Mouse (Mus musculus) left cerebral cortex, adult 18-20 months (tissue): ENCODE data around the gene Scn1b. TPM values are rescaled to one million over a fixed set of nuclear protein-coding genes. Genes with fewer than 3 reads are reported as not detected.

Experiments
- DNase-seq, 2 experiments: peaks; one replicate each; pipeline ENCODE4 v3.0.0; 2021 to 2022; ENCODE audit warnings: low spot score in 2 of 2, mixed read lengths in 1 of 2
- long read RNA-seq, 2 experiments: library from polyadenylated mRNA; stranded (forward); transcript quantifications; one replicate each; pipeline ENCODE4 v2.0.0; 2021
- total RNA-seq, 2 experiments: library from RNA; stranded (reverse); gene quantifications; 2 replicates each; pipeline ENCODE4 v1.2.3; 2021

Scn1b gene
- 100 to 1,000 TPM; 805 to 862 TPM for total RNA-seq
- long read RNA-seq, experiment 1, transcript Scn1b-203 (5 exons, 1,501 nt) = minor isoform, 216 of 943 reads
- long read RNA-seq, experiment 1, transcript Scn1b-201 (6 exons, 1,573 nt) = major isoform, 667 of 943 reads
- long read RNA-seq, experiment 1, partial matches to known transcripts = 28 of 943 reads
- long read RNA-seq, experiment 1, other reads (novel, unspliced or antisense) = 32 of 943 reads
- long read RNA-seq, experiment 2, transcript Scn1b-201 (6 exons, 1,573 nt) = major isoform, 630 of 852 reads
- long read RNA-seq, experiment 2, transcript Scn1b-203 (5 exons, 1,501 nt) = minor isoform, 165 of 852 reads
- long read RNA-seq, experiment 2, partial matches to known transcripts = 38 of 852 reads
- long read RNA-seq, experiment 2, other reads (novel, unspliced or antisense) = 19 of 852 reads

DNA sequence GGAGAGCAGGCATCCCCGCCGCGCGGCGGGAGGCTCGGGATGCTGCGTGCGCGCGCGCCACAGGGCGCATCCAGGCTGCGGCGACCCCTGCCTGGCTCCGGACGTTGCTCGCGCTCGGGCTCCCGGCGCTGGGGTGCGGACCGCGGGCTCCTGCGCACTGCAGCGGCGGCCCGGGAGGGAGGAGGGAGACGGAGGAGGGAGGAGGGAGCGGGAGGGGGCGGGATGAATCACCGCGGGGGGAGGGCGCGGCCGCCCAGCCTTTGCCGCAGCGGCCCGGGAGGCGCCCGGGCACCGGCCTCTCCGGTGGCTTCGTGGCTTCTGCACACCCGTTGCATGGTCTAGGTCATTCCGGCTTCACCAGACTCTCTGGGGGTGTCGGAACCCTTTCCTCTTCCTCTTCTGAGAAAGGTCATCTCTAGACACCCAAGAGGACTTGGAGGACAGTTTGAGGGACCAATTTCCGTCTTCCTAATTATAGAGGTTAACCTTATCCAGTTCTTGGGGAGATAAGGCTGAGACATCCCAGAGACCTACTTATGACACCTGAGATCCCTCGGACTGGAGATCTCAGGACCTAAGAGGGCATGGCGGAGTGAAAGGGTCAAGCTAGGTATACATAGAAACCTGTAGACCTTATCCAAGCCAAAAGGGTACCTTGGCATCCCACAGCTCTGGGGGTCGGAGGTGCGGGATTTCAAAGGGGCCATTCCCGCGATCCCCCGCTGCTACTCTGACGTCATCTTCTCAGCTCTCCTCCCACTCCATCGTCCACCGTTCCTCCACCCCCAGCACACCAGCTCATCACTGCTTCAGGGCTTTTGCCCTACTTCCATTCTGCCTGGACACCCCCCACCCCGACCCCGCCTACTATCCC, at the start of gene Scn1b:
Scn1b (minus strand) TSS at position 153 of the 874 bp plus-strand sequence.
- peak; percentile 69 to 77 for DNase-seq

DNA sequence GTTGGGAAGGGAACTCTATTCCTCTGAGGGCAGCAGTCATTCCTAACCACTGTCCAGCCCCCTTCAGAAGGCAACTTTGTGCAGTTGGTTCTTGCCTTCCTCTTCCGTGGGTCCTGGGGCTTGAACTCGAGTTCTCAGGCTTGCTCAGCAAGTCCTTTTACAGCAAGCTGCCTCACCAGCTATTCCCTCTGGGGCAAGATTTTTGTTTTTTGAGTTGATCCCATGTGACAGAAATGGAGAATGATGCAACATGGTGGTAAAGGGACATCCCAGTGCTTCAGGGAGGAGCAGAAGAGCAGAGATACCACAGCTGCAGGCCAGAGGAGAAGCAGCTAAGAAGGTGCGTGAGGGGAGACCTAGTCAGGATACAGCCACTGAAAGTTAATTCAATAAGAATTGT, 48.3 kb upstream of the Scn1b start:
- no peak for DNase-seq

DNA sequence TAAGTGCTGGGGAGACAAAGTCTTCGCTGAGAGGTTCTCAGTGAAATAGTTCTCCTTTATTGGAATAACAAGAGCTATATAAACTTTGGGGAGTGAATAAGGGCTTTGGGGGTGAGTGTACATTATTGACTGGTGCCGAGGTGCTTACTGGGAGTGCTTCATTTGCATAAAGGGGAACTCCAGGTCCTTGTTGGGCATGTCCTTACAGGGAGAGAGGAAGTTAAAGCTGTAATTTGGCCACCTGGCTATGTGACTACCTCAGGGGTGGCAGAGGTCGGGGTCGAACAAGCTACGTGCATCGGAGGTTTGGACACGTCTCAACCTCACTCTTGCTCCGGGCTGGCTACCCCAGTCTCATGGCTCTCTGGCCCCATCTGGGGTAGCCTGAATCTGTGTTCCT, 47.7 kb upstream of the Scn1b start:
- no peak for DNase-seq

DNA sequence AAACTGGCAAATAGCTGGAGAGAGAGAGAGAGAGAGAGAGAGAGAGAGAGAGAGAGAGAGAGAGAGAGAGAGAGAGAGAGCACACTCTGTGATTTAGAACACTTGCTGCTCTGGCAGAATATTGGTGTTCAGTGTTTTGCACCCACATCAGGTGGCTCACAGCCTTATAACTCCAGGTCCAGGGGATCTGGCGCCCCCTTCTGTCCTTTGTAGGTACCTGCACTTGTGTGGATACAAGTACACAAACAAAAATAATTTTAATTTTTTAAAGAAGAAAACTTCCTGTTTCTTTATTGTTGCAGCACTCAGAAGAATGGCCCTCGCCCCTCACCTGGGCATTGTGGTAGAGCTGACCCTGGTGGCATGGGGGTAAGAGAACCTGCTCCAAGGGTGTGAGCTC, 45.4 kb upstream of the Scn1b start:
- peak in 1 of 2 experiments; percentile 38 for DNase-seq

DNA sequence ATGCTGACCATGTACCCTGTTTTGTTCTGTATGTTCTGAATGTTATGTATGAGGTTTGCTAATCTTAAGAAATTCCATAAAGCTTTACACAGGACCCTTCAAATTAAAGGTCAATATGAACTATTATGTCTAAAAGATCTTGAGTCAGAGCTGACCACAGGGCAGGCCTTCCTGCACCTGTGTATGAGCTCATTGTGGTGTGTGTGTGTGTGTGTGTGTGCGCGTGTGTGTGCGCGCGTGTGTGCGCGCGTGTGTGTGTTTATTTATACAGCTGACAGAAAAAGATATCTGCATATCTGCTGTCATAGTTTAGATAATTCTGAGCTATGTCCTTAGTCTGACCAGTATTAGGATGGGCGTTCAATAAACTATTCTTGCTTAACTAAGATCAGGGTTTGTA, 43.7 kb upstream of the Scn1b start:
- DNase-seq = no peak

DNA sequence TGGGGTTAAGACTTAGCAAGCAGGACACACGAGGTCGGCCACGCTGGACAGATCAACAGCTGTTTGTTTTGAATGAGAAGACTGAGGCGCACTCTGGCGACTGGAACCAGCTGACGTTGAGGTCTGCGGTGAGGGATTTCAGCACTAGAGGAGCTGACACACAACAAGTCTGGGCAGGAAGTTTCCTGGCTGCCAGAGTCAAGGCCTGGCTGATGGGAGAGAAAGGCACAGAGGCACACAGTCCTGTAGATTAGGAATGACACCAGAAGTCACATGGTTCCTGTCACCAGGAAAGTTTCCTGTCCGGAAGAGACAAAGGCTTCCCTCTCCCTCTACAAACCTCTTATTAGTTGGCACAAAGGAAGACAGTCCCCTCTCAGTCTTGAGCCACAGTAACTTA, 41.6 kb upstream of the Scn1b start:
- no peak for DNase-seq

DNA sequence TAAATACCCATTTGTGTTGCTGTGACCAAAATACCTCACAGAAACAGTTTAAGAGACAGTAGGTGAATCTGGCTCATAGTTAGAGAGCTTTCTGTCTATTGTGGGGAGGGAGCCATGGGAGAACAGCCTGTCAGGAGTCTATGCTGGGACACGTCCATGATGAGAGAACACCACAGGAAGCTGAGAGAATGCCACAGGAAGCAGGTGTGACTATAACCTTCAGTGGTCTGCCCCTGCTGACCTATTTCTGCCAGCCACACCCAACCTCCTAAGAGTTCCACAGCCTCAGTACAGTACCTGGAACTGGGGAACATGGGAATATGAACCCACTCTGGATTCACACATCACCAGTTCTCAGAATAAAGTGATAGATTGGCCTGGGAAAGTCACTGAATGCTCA, 37.9 kb upstream of the Scn1b start:
- no peak for DNase-seq

DNA sequence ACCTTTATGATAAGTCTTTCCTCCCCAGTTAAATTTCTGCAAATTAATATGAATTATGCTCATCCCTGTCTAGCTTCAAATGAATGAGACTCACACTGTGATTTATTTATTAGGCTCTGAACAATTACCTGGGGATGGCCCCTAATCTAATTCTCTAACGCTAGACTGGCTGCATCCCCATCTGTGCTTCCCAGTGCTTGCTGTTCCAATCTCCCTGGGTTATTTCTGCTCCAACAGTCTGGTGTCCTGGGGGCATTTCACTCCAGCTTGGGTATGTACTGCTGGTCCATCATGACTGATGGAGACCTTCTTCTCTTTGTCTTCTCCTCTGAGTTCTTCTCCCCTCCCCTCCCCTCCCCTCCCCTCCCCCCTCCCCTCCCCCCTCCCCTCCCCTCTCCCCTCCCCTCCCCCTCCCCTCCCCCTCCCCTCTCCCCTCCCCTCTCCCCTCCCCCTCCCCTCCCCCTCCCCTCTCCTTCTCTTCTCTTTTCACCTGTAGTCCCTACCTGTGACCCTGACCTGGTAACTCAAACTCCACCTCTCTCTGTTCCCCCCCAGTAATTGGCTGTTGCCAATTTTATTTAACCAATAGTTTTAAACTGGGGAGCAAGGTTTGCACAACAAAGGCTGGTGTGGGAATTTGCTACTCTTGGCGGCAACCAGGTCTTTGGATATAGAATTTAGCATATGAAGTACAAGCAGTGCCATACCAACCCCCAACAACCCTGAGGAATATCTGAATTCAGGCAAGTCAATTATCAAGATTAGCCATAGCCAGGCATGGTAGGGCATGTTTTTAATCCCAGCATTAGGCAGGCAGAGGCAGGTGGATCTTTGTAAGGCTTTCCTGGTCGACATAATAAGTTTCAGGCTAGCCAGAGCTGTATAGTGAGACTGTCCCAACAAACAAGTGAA, 37.1 kb upstream of the Scn1b start:
- DNase-seq = no peak

DNA sequence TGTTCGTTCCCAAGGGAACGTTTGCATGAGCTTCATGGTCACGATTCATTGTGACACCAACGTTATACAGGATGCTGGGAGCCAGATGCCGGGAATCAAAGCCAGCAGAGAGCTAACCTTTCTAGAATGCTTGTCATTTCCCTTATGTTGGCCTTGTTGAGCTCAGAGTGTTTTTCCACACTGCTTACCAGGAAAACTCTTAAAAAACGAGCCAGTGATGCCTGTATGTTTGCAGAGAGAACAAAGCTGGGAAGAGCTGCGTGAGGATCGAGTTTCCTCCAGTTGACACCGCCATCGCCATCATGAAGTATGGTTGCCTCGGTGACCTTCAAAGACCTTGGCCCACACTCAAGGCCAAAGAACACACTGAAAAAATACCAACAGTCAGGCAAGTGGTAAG, 35.5 kb upstream of the Scn1b start:
- no peak for DNase-seq

DNA sequence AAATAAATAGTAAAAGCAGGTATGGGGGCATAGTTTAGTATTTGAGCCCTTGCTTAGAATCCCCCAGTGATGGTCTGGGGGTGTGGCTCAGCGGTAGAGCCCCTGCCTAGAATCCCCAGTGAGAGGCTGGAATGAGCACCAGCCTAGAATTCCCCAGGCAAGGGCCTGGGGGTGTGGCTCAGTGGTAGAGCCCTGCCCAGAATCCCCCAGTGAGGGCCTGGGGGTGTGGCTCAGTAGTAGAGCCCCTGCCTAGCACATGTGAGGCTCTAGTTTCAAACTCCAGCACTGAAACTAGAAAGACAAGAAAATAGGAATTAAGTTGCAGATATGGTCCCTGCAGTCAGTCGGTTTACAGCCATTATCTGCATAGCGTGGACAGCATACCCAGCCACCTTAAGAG, 35.0 kb upstream of the Scn1b start:
- no peak for DNase-seq

DNA sequence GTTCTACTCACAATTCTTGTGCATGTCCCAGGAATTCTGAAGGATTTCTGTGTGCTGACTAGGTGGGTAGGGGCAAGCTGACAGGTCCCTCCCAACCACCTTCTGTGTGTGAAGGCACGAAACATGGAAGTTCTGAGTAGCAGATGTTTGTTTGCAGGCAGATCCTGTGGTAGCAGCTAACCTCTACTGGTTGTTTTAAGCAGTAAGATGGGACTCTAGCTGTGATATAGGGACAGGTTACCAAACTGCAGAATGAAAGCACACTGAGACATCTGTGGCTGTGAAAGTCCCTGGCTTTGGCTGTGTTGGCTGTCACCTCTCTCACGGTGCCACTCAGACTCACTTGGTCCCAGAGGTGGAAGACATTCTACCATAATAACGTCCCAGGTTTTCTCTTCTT, 34.4 kb upstream of the Scn1b start:
- DNase-seq = no peak

DNA sequence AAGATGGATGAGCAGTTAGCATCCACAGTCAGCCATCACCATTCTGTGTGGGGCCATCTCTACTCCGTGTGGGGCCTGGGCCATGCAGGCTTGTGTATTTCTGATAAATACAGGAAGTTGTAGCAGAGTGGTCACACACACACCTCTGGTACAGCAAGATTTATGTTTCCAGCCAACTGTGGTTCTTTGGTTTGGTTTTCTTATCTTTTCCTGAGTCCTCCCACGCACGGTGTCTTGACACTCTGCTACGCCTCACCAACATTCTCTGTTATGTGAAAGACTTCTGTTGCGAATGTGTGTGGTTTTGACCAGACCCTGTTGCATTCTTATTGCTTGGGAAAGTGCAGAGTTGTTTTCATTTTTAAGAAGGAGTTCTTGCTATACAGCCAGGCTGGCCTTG, 34.0 kb upstream of the Scn1b start:
- no peak for DNase-seq

DNA sequence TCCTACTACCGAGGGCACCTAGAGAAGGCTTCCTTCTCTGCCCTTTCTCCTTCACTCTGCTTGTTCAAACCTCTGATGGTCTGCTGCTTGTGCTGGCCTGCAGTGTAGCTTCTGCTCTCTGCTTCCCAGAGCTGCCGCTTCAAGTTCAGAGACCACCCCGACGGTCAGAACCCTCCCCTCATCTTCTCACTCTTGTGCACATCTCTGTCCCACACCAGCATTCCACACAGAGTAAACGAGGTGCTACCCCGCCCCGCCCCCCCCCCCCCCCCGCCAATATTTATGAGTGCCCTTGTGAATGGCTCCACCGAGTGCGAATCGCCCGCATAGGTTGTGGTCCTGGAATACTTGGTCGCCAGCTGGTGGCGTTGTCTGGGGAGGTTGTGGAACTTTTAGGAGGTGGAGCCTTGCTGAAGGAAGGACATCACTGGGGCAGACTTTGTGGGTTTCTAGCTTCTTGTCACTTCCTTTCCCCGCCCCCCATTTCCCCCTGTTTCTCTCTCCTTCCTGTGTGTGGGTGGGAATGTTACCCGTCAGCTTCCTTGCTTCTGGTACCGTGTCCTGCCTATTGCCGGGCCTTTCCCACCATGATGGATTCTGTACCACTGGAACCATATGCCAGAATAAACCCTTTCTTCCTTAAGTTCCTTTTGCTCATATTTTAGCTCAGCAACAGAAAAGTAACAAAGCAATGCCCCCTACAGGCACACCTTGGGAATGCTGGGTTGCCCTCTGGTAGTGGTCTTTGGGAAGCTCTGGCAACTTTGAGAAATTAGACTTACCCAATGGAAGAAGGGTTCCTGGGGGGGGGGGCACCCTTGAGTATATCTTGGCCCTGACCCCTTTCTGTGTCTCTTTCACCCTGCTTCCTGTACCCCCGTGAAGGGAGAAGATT, 29.5 kb upstream of the Scn1b start:
- DNase-seq = no peak

DNA sequence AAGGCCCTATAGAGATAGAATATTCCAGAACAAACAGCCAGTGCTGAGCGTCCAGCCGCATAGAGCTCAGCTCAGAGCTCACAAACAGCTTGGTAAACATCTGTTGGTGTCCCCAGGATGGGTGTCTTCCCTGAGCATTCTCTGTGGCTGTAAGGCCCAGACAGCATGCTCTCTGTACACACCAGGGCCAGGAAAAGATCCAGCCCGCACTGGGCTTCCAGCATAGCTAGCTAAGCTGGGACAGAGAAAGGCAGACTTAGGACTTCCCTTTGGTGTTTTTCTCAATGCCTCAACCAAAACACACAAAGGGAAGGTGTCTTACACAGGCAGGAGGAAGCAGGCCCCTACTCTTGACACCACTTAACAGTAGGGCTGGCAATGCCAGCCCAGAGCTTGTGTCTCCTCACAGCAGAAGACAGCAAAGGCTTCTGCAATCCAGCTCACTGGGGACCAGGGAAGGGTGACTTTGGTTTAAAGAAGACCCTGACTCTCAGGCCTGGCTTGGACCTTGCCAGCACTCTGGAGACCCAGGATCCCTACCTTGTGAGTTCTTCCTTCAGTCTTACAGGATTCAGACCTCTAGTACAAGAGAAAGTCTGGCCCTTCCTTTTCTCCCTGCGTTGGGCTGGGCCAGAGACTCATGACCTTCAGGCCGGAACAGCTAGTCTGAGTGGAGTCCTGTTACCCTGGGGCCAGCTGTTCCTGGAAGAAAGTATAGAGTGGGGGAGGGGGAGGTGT, 28.7 kb upstream of the Scn1b start, which contains the start of gene Gramd1a:
Gramd1a (minus strand) TSS at position 601 of the 738 bp plus-strand sequence.
- no peak for DNase-seq

DNA sequence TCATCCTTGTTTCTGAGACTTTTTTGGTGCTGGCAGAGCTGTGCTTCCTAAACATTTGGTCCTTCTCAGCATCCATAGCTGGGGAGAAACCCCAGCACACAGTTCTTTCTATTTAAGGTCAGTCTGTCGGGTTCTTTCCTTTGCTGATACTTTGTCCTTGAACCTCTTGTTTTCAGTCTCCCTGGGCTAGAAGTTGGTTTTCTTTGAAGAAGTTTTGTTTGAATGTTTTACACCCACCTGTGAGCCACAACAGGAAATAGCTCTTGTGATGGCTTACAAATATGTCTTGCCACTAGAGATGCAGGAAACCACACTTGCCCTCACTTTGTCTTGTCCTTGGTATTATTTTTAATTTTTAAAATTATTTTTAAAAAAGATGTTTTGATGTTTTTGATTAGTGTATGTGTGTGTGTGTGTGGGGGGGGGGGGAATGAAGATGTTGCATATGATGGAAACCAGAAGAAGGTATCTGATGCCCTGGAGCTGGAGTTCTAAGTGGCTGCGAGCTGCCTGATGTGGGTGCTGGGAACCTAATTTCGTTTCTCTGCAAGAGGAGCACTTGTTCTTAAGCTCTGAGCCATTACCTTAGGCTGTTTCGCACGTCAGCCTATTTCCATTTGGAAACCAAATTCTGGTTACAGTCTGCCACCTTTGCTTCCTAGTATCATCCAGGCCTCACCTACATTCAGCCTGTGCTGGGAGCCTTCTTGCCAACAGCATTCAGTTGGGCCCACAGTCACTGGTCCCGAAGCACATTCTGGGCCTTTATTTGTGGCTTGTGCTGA, 26.9 kb upstream of the Scn1b start:
- DNase-seq = no peak

DNA sequence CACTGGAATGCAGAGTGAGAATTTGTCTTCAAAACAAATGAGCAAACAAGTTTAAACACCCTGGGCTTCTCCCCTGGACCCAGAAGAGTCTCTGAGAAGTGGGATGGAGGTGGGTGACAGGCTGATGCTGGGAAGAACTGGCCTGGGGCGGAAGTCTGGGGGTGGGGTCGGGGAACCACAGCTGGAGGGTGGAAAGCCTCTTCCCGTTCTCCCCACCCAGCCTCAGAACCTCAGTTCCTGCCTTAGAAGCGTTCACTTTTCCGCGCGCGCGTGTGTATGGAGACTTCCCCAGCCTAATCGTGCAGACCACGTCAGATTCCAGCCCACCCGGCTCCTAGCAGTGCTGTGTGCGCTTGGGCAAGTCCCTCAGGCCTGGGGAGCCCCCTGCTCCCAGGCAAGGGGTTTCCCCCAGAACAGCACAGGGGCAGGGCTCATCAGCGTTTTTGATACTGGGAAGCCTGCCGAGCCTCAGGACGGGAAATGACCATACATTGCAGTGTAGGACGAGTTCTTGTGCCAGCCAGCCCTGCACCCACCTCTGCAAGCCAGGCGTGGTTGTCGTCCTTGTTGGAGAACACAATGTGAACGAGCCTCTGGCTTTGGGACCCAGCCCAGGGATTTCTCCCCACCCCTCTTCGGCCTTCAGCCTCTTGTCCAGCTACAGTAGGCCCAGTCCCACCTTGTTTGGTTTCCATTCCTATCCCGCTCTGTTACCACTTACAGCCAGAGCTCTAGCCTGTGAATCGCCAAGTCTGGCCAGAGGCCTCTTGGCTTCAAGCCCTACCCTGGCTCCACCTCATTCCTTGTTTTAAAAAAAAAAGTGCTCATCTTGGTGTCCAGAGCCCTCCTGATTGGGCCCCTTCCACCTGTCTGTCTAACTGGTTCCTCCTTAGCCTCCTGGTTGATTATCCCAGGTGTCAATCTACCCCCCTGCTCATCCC, 24.8 kb upstream of the Scn1b start:
- DNase-seq = no peak

DNA sequence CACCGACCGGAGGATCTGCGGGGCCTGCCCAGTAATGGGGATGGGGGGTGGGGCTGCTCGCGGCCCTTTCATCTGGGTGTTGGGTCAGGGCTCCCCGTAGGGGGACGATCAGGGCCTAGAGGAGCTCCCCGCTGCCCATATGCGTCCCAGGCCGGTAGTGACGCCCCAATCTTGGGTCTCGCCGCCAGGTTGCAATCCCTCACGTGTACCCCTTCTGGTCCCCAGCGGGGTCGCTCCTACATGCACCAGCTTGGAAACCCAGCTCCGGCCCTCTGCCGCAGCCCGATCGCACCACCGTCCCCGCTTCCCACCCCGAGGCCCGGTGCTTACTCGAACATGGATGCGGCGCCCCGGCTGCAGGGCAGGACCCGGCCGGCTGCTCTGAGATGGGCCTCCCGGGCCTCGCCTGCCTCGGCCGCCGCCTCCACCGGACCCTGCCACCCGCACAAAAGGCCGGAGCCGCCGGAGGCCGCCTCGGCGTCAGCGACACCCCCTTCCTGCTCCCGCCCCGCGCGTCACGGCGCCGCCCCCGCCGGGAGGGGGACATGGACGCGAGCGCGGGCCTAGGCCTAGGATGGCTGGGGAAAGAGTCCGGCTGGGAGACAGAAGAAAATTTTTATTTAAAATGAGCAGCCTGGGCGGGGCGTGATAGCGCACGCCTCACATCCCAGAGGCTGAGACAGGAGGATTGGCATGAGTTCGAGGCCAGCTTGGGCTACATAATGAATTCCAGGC, 23.9 kb upstream of the Scn1b start:
- peak; percentile 85 to 89 for DNase-seq
